Mouse (Mus musculus) heart, embryonic 13.5 days (tissue): ENCODE data around the gene Rab19. TPM values are rescaled to one million over a fixed set of nuclear protein-coding genes. Genes with fewer than 3 reads are reported as not detected.

Experiments
- ATAC-seq: fragments of 200-750 bp; cut with Nextera tagmentation; 2 replicates; pipeline ENCODE4 v1.8.0; 2017; ENCODE audit warnings: moderate TSS enrichment; ENCODE audit not compliant: insufficient number of reproducible peaks, low FRiP score, low TSS enrichment; ENCODE audit errors: extremely low read depth
- H3K27ac ChIP-seq: fragments of 300-500 bp; sonication (generic); replicated peaks from 2 replicates; pipeline ENCODE4 v1.5.1; 2015; ENCODE audit warnings: moderate library complexity, mild to moderate bottlenecking, inconsistent platforms
- H3K27me3 ChIP-seq: fragments of 300-500 bp; sonication (generic); replicated peaks from 2 replicates; pipeline ENCODE4 v1.6.1; 2015; ENCODE audit warnings: mild to moderate bottlenecking, inconsistent platforms
- H3K36me3 ChIP-seq: fragments of 300-500 bp; sonication (generic); 2 replicates; pipeline ENCODE4 v1.6.1; 2015; ENCODE audit warnings: mild to moderate bottlenecking, inconsistent platforms
- H3K4me1 ChIP-seq: fragments of 300-500 bp; sonication (generic); 2 replicates; pipeline ENCODE4 v1.6.1; 2015; ENCODE audit warnings: inconsistent platforms
- H3K4me2 ChIP-seq: fragments of 300-500 bp; sonication (generic); 2 replicates; pipeline ENCODE4 v1.6.1; 2015; ENCODE audit warnings: inconsistent platforms, mild to moderate bottlenecking, moderate library complexity
- H3K4me3 ChIP-seq: fragments of 300-500 bp; sonication (generic); 2 replicates; pipeline ENCODE4 v1.5.1; 2015; ENCODE audit warnings: moderate library complexity, mild to moderate bottlenecking, inconsistent platforms
- H3K9ac ChIP-seq: fragments of 300-500 bp; sonication (generic); 2 replicates; pipeline ENCODE4 v1.6.1; 2015; ENCODE audit warnings: inconsistent platforms, mild to moderate bottlenecking, moderate library complexity
- H3K9me3 ChIP-seq: fragments of 300-500 bp; sonication (generic); 2 replicates; pipeline ENCODE4 v1.6.1; 2016; ENCODE audit warnings: inconsistent platforms
- WGBS: fragments of 180-500 bp; shearing (Covaris S2); methylation state at CpG from one replicate; pipeline ENCODE4 v1.1.7; 2015; ENCODE audit warnings: mixed read lengths; 5-methylcytosine and 5-hydroxymethylcytosine counted together
- polyA plus RNA-seq: library from polyadenylated mRNA; unstranded; fragments of >200 nt; fragmentation: Nextera tagmentation; extraction: Ambion mirVana; gene quantifications from 2 replicates; pipeline ENCODE4 v1.2.1, GENCODE M21; 2015

The Rab19 gene
- polyA plus RNA-seq, 1 experiment from 2014 or later = 0.41 TPM

- no peaks in the 10 kb centered on the region for H3K9me3 ChIP-seq
- no peak overlapping the region for H3K27ac ChIP-seq
- ATAC-seq = no peak
- H3K27me3 ChIP-seq = peaks cover 30% of the 10 kb centered on the region
- H3K4me2 ChIP-seq = no peak overlapping the region
- H3K9ac ChIP-seq = no peak overlapping the region
- H3K4me1 ChIP-seq = peaks cover 31% of the 10 kb centered on the region
- 66% methylated on average over 8 of the region's 8 CpGs for WGBS
- H3K4me3 ChIP-seq = no peak overlapping the region
- no peaks in the 10 kb centered on the region for H3K36me3 ChIP-seq
Measured at GRCm38 (mm10) chr6:39379749-39380148, 1.2 kb upstream of the Rab19 start.

DNA sequence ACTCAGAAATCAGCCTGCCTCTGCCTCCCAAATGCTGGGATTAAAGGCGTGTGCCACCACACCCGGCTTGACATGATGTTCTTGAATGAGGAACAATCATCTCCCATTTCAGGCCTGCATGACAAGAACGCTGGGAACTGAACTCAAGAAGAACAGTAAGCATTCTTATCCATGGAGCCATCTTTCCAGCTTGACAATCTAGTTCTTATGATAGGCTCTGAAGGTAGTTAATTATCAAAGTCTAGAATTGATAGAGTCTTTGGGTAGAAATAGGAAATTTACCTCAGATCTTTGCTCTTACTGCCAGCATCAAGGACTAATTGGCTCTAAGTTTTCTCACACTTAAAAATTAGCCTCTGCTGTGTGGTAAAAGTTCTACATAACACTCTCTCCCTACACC, 699 bp upstream of the Rab19 start:
- no peaks in the 10 kb centered on the region for H3K9me3 ChIP-seq
- no peaks in the 10 kb centered on the region for H3K36me3 ChIP-seq
- H3K9ac ChIP-seq = no peak overlapping the region
- peaks cover 30% of the 10 kb centered on the region for H3K27me3 ChIP-seq
- H3K4me3 ChIP-seq = no peak overlapping the region
- H3K27ac ChIP-seq = no peak overlapping the region
- H3K4me2 ChIP-seq = no peak overlapping the region
- peaks cover 31% of the 10 kb centered on the region for H3K4me1 ChIP-seq
- 86% methylated on average over 3 of the region's 3 CpGs for WGBS
- ATAC-seq = no peak

- Histone ChIP-seq H3K9me3 (no peaks in the 10 kb centered on the region), H3K4me2 (no peak overlapping the region), H3K36me3 (no peaks in the 10 kb centered on the region), H3K27ac (no peak overlapping the region), H3K9ac (no peak overlapping the region), H3K4me1 (no peaks in the 10 kb centered on the region), H3K4me3 (no peak overlapping the region), H3K27me3 (no peaks in the 10 kb centered on the region)
- ATAC-seq = no peak
- 88% methylated on average over 2 of the region's 2 CpGs for WGBS
Measured at GRCm38 (mm10) chr6:39389988-39390387, 9.0 kb downstream of the Rab19 start.

- Histone ChIP-seq H3K27ac (no peak overlapping the region), H3K9me3 (no peaks in the 10 kb centered on the region), H3K36me3 (peaks cover 43% of the 10 kb centered on the region), H3K4me3 (no peak overlapping the region), H3K4me2 (no peak overlapping the region), H3K9ac (no peak overlapping the region), H3K4me1 (no peaks in the 10 kb centered on the region), H3K27me3 (no peaks in the 10 kb centered on the region)
- no peak for ATAC-seq
- WGBS = 78% methylated on average over 4 of the region's 4 CpGs
Measured at GRCm38 (mm10) chr6:39395471-39395870, 14.5 kb downstream of the Rab19 start.

GRCm38 (mm10) chr6:39395916-39396315, 14.9 kb downstream of the Rab19 start:
- no peak overlapping the region for H3K4me2 ChIP-seq
- ATAC-seq = no peak
- H3K9me3 ChIP-seq = no peaks in the 10 kb centered on the region
- 69% methylated on average over 4 of the region's 4 CpGs for WGBS
- no peaks in the 10 kb centered on the region for H3K27me3 ChIP-seq
- peaks cover 45% of the 10 kb centered on the region for H3K36me3 ChIP-seq
- H3K4me1 ChIP-seq = no peaks in the 10 kb centered on the region
- H3K27ac ChIP-seq = no peak overlapping the region
- H3K9ac ChIP-seq = no peak overlapping the region
- no peak overlapping the region for H3K4me3 ChIP-seq

GRCm38 (mm10) chr6:39397046-39397445, 16.1 kb downstream of the Rab19 start:
- no peak for ATAC-seq
- no peaks in the 10 kb centered on the region for H3K9me3 ChIP-seq
- H3K9ac ChIP-seq = no peak overlapping the region
- peaks cover 51% of the 10 kb centered on the region for H3K36me3 ChIP-seq
- no peak overlapping the region for H3K4me3 ChIP-seq
- WGBS = 91% methylated on average over 6 of the region's 6 CpGs
- H3K27me3 ChIP-seq = no peaks in the 10 kb centered on the region
- H3K27ac ChIP-seq = no peak overlapping the region
- H3K4me1 ChIP-seq = no peaks in the 10 kb centered on the region
- H3K4me2 ChIP-seq = no peak overlapping the region

DNA sequence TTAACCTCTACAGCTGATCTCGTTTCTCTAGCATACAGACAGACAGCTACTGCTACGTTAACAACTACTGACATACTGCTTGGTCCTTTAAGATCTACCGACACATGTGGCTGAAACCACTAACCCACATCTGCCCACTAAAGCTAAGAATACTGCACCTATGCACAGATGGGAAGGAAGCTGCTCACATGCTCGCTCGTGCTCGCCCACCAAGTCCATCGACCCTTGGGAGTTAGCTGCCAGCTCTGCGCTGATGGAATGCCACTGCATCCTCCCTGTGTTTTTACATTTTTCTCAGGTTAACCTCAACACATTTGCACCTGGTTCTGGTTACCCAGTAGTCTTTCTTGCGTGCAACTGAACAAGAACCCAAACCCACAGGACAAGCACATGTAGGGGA, 17.4 kb downstream of the Rab19 start:
- ATAC-seq = no peak
- Histone ChIP-seq H3K4me1 (no peaks in the 10 kb centered on the region), H3K4me2 (no peak overlapping the region), H3K9ac (no peak overlapping the region), H3K27ac (no peak overlapping the region), H3K36me3 (peaks cover 51% of the 10 kb centered on the region), H3K27me3 (no peaks in the 10 kb centered on the region), H3K4me3 (no peak overlapping the region), H3K9me3 (no peaks in the 10 kb centered on the region)
- WGBS = 88% methylated on average over 9 of the region's 9 CpGs

DNA sequence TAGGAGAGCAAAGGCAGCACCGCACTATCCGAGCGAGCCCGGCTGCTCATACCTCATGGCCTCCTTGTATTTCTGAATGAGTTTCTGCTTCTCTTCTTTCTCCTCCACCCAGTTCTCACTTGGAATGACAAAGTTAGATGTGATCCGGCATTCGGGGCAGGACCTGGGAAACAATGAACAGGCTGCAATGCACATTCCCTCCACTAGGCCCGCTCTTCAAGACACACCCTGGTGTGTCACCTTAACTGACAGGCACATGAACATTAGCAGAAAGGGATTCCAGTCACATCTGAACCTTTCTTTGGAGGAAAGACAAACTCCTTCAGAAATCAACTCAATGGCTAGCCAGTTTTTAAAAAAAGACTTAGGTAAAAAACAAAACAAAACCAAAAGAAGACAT, 19.4 kb downstream of the Rab19 start:
- H3K36me3 ChIP-seq = peaks cover 68% of the 10 kb centered on the region
- H3K4me2 ChIP-seq = no peak overlapping the region
- H3K4me3 ChIP-seq = no peak overlapping the region
- H3K27me3 ChIP-seq = no peaks in the 10 kb centered on the region
- no peak overlapping the region for H3K9ac ChIP-seq
- no peaks in the 10 kb centered on the region for H3K9me3 ChIP-seq
- no peak overlapping the region for H3K27ac ChIP-seq
- WGBS = 75% methylated on average over 7 of the region's 7 CpGs
- no peaks in the 10 kb centered on the region for H3K4me1 ChIP-seq
- no peak for ATAC-seq

DNA sequence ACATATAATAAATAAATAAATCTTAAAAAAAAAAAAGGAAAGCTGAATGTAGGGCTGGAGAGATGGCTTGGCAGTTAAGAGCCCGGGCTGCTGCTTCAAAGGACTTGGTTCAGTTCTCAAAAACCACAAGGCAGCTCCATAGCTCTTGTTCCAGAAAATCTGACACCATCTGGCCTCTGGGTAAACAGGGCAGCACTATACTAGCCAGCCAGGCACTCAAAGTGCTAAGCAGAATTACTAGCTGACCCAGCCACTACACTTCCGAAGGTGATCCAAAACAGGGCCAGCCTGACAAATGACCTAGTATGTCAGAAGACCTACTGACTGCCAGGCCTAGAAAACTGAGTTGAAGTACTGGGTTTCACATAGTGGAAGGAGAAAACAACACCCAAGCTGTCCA, 22.2 kb downstream of the Rab19 start:
- Histone ChIP-seq H3K4me1 (peaks cover 6% of the 10 kb centered on the region), H3K27me3 (no peaks in the 10 kb centered on the region), H3K27ac (no peak overlapping the region), H3K4me3 (no peak overlapping the region), H3K4me2 (no peak overlapping the region), H3K36me3 (peaks cover 60% of the 10 kb centered on the region), H3K9ac (no peak overlapping the region), H3K9me3 (no peaks in the 10 kb centered on the region)
- no peak for ATAC-seq
- WGBS = 93% methylated on average over 2 of the region's 2 CpGs

DNA sequence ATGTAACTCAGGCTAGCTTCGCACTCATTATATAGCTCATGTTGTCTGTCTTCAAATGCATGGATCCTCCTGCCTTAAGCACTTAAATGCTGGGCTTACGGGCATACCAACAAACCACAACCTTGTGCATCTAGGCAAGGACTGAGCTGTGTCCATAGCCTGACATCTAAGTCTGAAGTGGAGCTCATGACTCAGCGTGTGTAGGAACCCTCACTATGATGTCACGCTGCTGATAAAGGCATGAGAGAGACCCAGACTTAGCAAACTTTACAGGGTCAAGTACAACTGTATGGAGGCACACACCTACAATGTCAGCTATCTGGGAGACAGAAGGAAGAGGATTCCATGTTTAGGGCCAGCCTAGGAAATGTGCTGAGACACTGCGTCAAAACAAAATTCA, 25.5 kb downstream of the Rab19 start:
- H3K4me2 ChIP-seq = no peak overlapping the region
- H3K9me3 ChIP-seq = no peaks in the 10 kb centered on the region
- H3K9ac ChIP-seq = no peak overlapping the region
- H3K4me1 ChIP-seq = peaks cover 6% of the 10 kb centered on the region
- ATAC-seq = no peak
- 77% methylated on average over 5 of the region's 5 CpGs for WGBS
- H3K27me3 ChIP-seq = no peaks in the 10 kb centered on the region
- H3K27ac ChIP-seq = no peak overlapping the region
- H3K4me3 ChIP-seq = no peak overlapping the region
- H3K36me3 ChIP-seq = peaks cover 42% of the 10 kb centered on the region

GRCm38 (mm10) chr6:39414106-39414505, 33.1 kb downstream of the Rab19 start:
- H3K27ac ChIP-seq = no peak overlapping the region
- no peak overlapping the region for H3K9ac ChIP-seq
- 95% methylated on average over 1 of the region's 1 CpGs for WGBS
- H3K4me2 ChIP-seq = no peak overlapping the region
- H3K9me3 ChIP-seq = no peaks in the 10 kb centered on the region
- H3K4me3 ChIP-seq = no peak overlapping the region
- peaks cover 5% of the 10 kb centered on the region for H3K4me1 ChIP-seq
- peaks cover 6% of the 10 kb centered on the region for H3K36me3 ChIP-seq
- ATAC-seq = no peak
- H3K27me3 ChIP-seq = peaks cover 17% of the 10 kb centered on the region

DNA sequence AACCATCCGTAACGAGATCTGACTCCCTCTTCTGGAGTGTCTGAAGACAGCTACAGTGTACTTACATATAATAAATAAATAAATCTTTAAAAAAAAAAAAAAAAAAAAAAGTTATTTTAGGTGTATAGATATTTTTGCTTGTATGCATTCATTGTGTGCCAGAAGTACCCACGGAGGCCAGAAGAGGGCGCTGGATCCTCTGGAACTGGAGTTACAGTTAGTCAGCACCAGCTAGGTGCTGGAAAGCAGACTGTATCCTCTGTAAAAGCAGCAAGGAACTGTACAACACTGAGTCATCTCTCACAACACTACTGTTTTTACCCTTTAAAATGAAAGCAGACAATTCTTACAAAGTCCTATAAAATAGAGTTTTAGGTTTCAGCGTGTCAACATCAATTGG, 34.8 kb downstream of the Rab19 start:
- Histone ChIP-seq H3K9ac (no peak overlapping the region), H3K27ac (no peak overlapping the region), H3K27me3 (peaks cover 20% of the 10 kb centered on the region), H3K4me3 (no peak overlapping the region), H3K4me2 (peak overlapping the region; percentile 7; the same call in 1 of the 2 replicates), H3K9me3 (no peaks in the 10 kb centered on the region), H3K36me3 (no peaks in the 10 kb centered on the region), H3K4me1 (peaks cover 10% of the 10 kb centered on the region)
- no peak for ATAC-seq
- 57% methylated on average over 5 of the region's 5 CpGs for WGBS
